Mouse (Mus musculus) embryonic fibroblast, embryonic 13.5 days (primary cell): ENCODE results near the gene Rnpep.

Source experiments
- CTCF ChIP-seq: IDR thresholded peaks from 2 replicates; pipeline ENCODE4 v1.5.1; 2011; ENCODE audit warnings: mild to moderate bottlenecking, control low read depth, low read length, moderate library complexity, borderline replicate concordance; ENCODE audit not compliant: insufficient read depth
- POLR2A ChIP-seq: IDR thresholded peaks from 2 replicates; pipeline ENCODE4 v1.6.1; 2011; ENCODE audit warnings: low read depth, mild to moderate bottlenecking, control low read depth, low read length, moderate library complexity

- TF ChIP-seq POLR2A: no peak
- no peak for TF ChIP-seq CTCF
These were observed 31.0 kb downstream of the Rnpep start for GRCm38 (mm10) chr1:135252854-135253253.
